ENCODE assay signal across 12 mouse cellular contexts in the genomic region with DNA sequence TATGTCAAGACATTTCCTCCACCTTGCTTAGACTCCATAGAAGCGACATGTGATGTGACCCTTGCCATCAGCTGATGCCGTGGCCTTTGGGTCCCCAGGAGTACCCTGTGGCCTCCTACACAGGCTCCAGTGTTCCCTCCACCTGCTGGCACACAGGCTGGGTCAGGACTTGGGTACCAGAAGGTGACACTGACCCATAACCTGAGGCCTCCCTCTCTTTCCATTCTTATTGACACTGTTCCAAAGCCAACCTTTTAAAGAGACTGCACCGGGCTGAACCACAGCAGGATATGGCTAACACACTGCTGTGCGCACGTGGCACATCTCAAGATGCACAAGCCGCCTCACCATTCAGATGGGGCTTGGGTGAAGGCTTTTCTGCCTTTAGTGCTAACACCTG.
"Had no signal": no experiment of that assay in that cellular context is flagged by ENCODE, and none has a peak within 500 bp of the region (broad histone marks: within the 10 kb centered on the region; RNA-seq: fewer than 3 reads in every experiment).

No protein-coding gene starts in this region.

- H3K27ac ChIP-seq: intestine, embryonic 15.5 days; left cerebral cortex, adult 2 months; liver, embryonic 14.5 days had no signal

- H3K27me3 ChIP-seq: intestine, embryonic 15.5 days had no signal

- H3K36me3 ChIP-seq: intestine, embryonic 15.5 days had no signal

- H3K4me3 ChIP-seq: intestine, embryonic 15.5 days; left cerebral cortex, adult 2 months had no signal

- DNase-seq: kidney, adult 18-20 months; kidney, postnatal 14 days; layer of hippocampus, postnatal 36 days; lung, adult 2 months; lung, postnatal 14 days; lung, postnatal 4 days; midbrain, embryonic 14.5 days; thymus, adult 18-20 months; thymus, postnatal 4 days had no signal

- H3K9ac ChIP-seq: intestine, embryonic 15.5 days; liver, embryonic 14.5 days had no signal
